Mouse (Mus musculus) E14TG2a.4 (cell line): ENCODE results near the gene Disp1.

Experiments
- CTCF ChIP-seq: conservative IDR thresholded peaks from 2 replicates; pipeline ENCODE4 v1.5.1; 2014; ENCODE audit warnings: low read length
- POU5F1 ChIP-seq: IDR thresholded peaks from 2 replicates; pipeline ENCODE4 v1.6.1; 2014; ENCODE audit warnings: low read length, borderline replicate concordance

DNA sequence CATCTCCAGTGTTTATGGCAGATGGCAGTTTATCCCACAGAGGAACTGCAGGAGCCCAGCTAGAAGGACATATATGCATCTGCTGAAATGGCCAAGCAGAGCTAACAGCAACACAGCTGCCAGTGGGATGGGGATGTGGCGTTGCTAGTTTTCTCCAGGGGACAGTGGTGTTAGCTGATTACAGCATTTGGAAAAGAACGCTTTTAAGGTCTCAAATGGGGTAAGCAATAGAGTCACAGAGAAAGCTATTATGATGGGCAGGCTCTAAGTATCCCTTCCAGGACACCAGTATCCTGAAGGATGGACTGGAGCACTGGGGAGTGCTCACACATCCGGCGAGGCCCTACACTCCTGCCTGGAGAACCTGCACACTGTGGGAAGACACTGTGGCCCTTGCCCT is 129.0 kb downstream of the Disp1 start:
- TF ChIP-seq CTCF, result no peak
- no peak for TF ChIP-seq POU5F1
